Mouse (Mus musculus): ENCODE data around the gene Ganab.

DNA sequence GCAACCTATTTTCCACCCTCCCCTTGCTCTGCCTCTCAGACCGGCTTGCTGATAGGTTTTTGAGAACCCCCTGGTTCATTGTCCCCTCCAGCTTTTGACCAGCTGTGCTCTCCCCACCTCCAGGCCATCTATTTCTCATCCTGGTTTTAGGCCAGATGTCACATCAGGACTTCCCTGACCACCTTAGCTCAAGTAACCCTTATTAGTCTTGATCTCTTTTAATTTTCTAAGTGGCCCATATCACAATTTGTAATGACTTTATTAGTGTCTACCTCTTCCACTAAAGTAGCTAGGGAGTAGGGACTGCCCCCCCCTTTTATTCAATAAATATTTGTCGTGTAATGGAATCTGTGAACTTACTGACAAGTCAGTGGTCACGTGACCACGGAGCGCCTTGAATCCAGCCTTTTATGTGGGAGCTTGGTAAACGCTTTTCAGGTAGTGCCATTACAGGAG lies 23.0 kb downstream of the Ganab start:
- TF ChIP-seq CTCF (IDR thresholded peaks at IDR 0.05; ENCODE audit: low read depth) (no peak), EP300 (IDR thresholded peaks at IDR 0.05; ENCODE audit: low read depth) (no peak)
